Mouse (Mus musculus) bone marrow, adult 2 months (tissue): Measurements from ENCODE around the gene Ubqln1. TPM values are rescaled to one million over a fixed set of nuclear protein-coding genes. Genes with fewer than 3 reads are reported as not detected.

Experiments used
- H3K27ac ChIP-seq: fragments of 200-500 bp; 2 replicates; pipeline ENCODE4 v1.5.1; 2012; ENCODE audit warnings: low read depth, mild to moderate bottlenecking, control low read depth, inconsistent platforms, low read length; ENCODE audit not compliant: control insufficient read depth, poor library complexity, insufficient read depth
- H3K4me1 ChIP-seq: fragments of 200-500 bp; 2 replicates; pipeline ENCODE4 v1.6.1; 2011; ENCODE audit warnings: low read length; ENCODE audit not compliant: control insufficient read depth, insufficient read depth
- H3K4me3 ChIP-seq: fragments of 200-500 bp; replicated peaks from 2 replicates; pipeline ENCODE3; 2011; ENCODE audit warnings: mild to moderate bottlenecking, low read depth, low read length, control low read depth; ENCODE audit not compliant: control insufficient read depth
- CTCF ChIP-seq: fragments of 200-500 bp; IDR thresholded peaks from 2 replicates; pipeline ENCODE4 v1.5.1; 2011; ENCODE audit warnings: low read length, control low read depth; ENCODE audit not compliant: control insufficient read depth, insufficient read depth
- POLR2A ChIP-seq: fragments of 200-500 bp; IDR thresholded peaks from 2 replicates; pipeline ENCODE4 v1.6.1; 2011; ENCODE audit warnings: low read depth, mild to moderate bottlenecking, control low read depth, low read length, borderline replicate concordance; ENCODE audit not compliant: control insufficient read depth
- WGBS: fragments of 180-500 bp; shearing (Covaris S2); methylation state at CpG from one replicate; pipeline ENCODE4 v1.1.7; 2018; 5-methylcytosine and 5-hydroxymethylcytosine counted together
- polyA plus RNA-seq: library from polyadenylated mRNA; stranded (reverse); fragments of >200 nt; gene quantifications from 2 replicates; pipeline ENCODE4 v1.2.4, GENCODE M21; 2011; ENCODE audit warnings: low replicate concordance; ENCODE audit not compliant: missing spikeins, insufficient read depth, insufficient read length

The Ubqln1 gene
- polyA plus RNA-seq, 1 experiment = 31.6 TPM

- Histone ChIP-seq H3K27ac (no peak overlapping the region), H3K4me1 (no peaks in the 10 kb centered on the region), H3K4me3 (no peak overlapping the region)
- 91% methylated on average over 3 of the region's 3 CpGs for WGBS
- TF ChIP-seq POLR2A (no peak), CTCF (no peak)
Observed at GRCm38 (mm10) chr13:58193221-58193620, 22.2 kb downstream of the Ubqln1 start.

GRCm38 (mm10) chr13:58192146-58192545 lies 23.3 kb downstream of the Ubqln1 start:
- Histone ChIP-seq H3K4me3 (no peak overlapping the region), H3K4me1 (no peaks in the 10 kb centered on the region), H3K27ac (no peak overlapping the region)
- 90% methylated on average over 6 of the region's 6 CpGs for WGBS
- TF ChIP-seq CTCF (no peak), POLR2A (no peak)

- Histone ChIP-seq H3K4me1 (no peaks in the 10 kb centered on the region), H3K27ac (no peak overlapping the region), H3K4me3 (no peak overlapping the region)
- TF ChIP-seq POLR2A = no peak
- TF ChIP-seq CTCF = no peak
- 96% methylated on average over 14 of the region's 14 CpGs for WGBS
Observed at GRCm38 (mm10) chr13:58191516-58191915, 23.9 kb downstream of the Ubqln1 start.

- no peak overlapping the region for H3K27ac ChIP-seq
- no peaks in the 10 kb centered on the region for H3K4me1 ChIP-seq
- WGBS = 75% methylated on average over 5 of the region's 5 CpGs
- TF ChIP-seq POLR2A (no peak), CTCF (no peak)
- no peak overlapping the region for H3K4me3 ChIP-seq
Observed at GRCm38 (mm10) chr13:58189473-58189872, 26.0 kb downstream of the Ubqln1 start.

GRCm38 (mm10) chr13:58188412-58188811 lies 27.0 kb downstream of the Ubqln1 start:
- H3K4me3 ChIP-seq = no peak overlapping the region
- H3K4me1 ChIP-seq = no peaks in the 10 kb centered on the region
- no peak for TF ChIP-seq POLR2A
- TF ChIP-seq CTCF = peak; percentile 97
- no peak overlapping the region for H3K27ac ChIP-seq
- WGBS = 47% methylated on average over 4 of the region's 4 CpGs

- Histone ChIP-seq H3K4me1 (no peaks in the 10 kb centered on the region), H3K27ac (no peak overlapping the region), H3K4me3 (no peak overlapping the region)
- whole genome bisulfite sequencing = 92% methylated on average over 3 of the region's 3 CpGs
- no peak for TF ChIP-seq CTCF
- no peak for TF ChIP-seq POLR2A
Observed at GRCm38 (mm10) chr13:58187751-58188150, 27.7 kb downstream of the Ubqln1 start.

GRCm38 (mm10) chr13:58186281-58186680 lies 29.2 kb downstream of the Ubqln1 start:
- TF ChIP-seq POLR2A = no peak
- no peak for TF ChIP-seq CTCF
- Histone ChIP-seq H3K4me1 (no peaks in the 10 kb centered on the region), H3K27ac (no peak overlapping the region), H3K4me3 (no peak overlapping the region)
- whole genome bisulfite sequencing = 89% methylated on average over 8 of the region's 8 CpGs

- TF ChIP-seq POLR2A = no peak
- no peak for TF ChIP-seq CTCF
- WGBS = 91% methylated on average over 3 of the region's 3 CpGs
- H3K27ac ChIP-seq = no peak overlapping the region
- H3K4me3 ChIP-seq = no peak overlapping the region
- no peaks in the 10 kb centered on the region for H3K4me1 ChIP-seq
Observed at GRCm38 (mm10) chr13:58184111-58184510, 31.3 kb downstream of the Ubqln1 start.

- TF ChIP-seq CTCF (no peak), POLR2A (no peak)
- 92% methylated on average over 14 of the region's 14 CpGs for WGBS
- Histone ChIP-seq H3K4me1 (no peaks in the 10 kb centered on the region), H3K4me3 (no peak overlapping the region), H3K27ac (no peak overlapping the region)
Observed at GRCm38 (mm10) chr13:58181607-58182551, 33.6 kb downstream of the Ubqln1 start.
